Mouse (Mus musculus) megakaryocyte, embryonic 14.5 days (primary cell): ENCODE measurements around the gene Olfr1025-ps1. TPM values are rescaled to one million over a fixed set of nuclear protein-coding genes. Genes with fewer than 3 reads are reported as not detected.

ENCODE experiments used
- H3K27me3 ChIP-seq: replicated peaks from 2 replicates; pipeline ENCODE3; 2012; ENCODE audit warnings: inconsistent platforms
- H3K36me3 ChIP-seq: replicated peaks from 2 replicates; pipeline ENCODE3; 2012; ENCODE audit warnings: low read length, inconsistent platforms, mixed read lengths
- H3K4me1 ChIP-seq: 2 replicates; pipeline ENCODE4 v1.6.1; 2012; ENCODE audit warnings: inconsistent platforms
- H3K4me3 ChIP-seq: replicated peaks from 2 replicates; pipeline ENCODE3; 2012; ENCODE audit warnings: moderate library complexity, mild to moderate bottlenecking, inconsistent platforms
- H3K9me3 ChIP-seq: 2 replicates; pipeline ENCODE4 v1.6.1; 2012; ENCODE audit warnings: inconsistent platforms
- FLI1 ChIP-seq: IDR thresholded peaks from 2 replicates; pipeline ENCODE4 v1.6.1; 2012; ENCODE audit warnings: low read length, inconsistent platforms, mixed read lengths
- GATA1 ChIP-seq: IDR thresholded peaks from 3 replicates; pipeline ENCODE4 v1.6.1; 2012; ENCODE audit warnings: mixed read lengths, low read length, inconsistent platforms, borderline replicate concordance
- polyA plus RNA-seq: library from polyadenylated mRNA; stranded (reverse); fragments of >175 nt; gene quantifications from 2 replicates; pipeline ENCODE4 v1.2.3, GENCODE M21; 2012; ENCODE audit warnings: low replicate concordance; ENCODE audit not compliant: insufficient read depth

The Olfr1025-ps1 gene
- not detected in 2 replicates for polyA plus RNA-seq

DNA sequence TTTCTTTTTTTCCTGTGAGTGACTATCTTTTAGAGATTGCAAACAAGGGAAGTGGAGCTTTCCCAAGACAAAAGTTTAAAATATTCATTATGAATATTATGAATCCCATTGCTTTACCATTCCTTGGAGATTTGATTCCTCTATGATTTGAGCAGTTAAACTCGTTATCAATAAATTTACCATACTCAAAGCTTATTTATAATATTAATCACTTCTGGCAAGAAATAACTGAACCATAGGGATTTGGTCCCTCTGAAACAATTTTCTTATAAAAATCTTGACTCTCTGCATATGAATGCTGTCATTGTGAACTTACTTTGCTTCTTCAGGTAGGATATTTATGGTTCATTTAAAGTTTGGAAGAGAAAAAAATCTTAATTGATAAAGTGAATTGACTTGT lies at the start of gene Olfr1025-ps1:
Gene Olfr1025-ps1, plus strand, starts transcription at position 301 of the 400 bp plus-strand sequence.
- Histone ChIP-seq H3K36me3 (no peaks in the 10 kb centered on the region), H3K4me3 (no peak within 1 kb of the TSS), H3K9me3 (no peaks in the 10 kb centered on the region), H3K4me1 (no peaks in the 10 kb centered on the region), H3K27me3 (no peaks in the 10 kb centered on the region)
- no peak for TF ChIP-seq FLI1
- no peak for TF ChIP-seq GATA1

DNA sequence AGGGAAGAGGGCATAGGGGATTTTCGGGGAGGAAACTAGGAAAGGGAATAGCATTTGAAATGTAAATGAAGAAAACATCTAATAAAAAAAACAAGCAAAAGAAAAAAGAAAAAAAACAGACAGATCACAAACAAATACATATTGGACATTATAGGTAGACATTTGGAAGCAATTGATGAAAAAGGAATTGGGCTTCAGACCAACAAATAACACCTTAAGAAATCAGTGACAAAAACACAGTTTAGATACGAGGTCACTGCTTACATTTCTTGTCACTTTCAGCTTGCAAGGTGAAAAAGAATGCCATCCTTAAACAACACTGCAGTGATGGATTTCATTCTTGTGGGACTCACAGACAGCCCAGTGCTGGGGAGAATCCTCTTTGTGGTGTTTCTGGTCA lies 46.7 kb upstream of the Olfr1025-ps1 start, which contains the start of gene Olfr1022:
Gene Olfr1022, plus strand, starts transcription at position 301 of the 400 bp plus-strand sequence.
- no peak within 1 kb of the TSS for H3K4me3 ChIP-seq
- TF ChIP-seq FLI1: no peak
- no peak for TF ChIP-seq GATA1
- H3K4me1 ChIP-seq: no peaks in the 10 kb centered on the region
- H3K36me3 ChIP-seq: no peaks in the 10 kb centered on the region
- H3K9me3 ChIP-seq: no peaks in the 10 kb centered on the region
- H3K27me3 ChIP-seq: no peaks in the 10 kb centered on the region

DNA sequence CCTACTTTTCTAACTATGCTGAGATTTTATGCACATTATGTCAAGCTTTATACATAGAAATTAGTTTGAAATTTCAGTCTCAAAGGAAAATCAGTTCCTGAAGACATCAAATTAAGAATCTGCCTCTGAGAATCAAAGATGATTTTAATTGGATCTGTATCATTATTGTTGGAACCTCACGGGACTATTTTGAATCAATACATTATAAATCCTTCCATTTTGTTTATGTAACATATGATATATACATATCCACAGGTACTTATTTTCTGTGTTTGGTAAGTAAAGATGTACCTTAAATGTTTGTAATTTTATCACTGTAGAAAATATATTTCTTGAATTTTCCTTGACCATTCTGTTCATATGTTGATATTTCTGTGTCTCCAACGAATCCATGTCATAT lies 29.7 kb upstream of the Olfr1025-ps1 start, which contains the start of gene Olfr1023:
Gene Olfr1023, plus strand, starts transcription at position 301 of the 400 bp plus-strand sequence.
- no peak for TF ChIP-seq FLI1
- TF ChIP-seq GATA1: no peak
- Histone ChIP-seq H3K27me3 (no peaks in the 10 kb centered on the region), H3K4me1 (no peaks in the 10 kb centered on the region)

DNA sequence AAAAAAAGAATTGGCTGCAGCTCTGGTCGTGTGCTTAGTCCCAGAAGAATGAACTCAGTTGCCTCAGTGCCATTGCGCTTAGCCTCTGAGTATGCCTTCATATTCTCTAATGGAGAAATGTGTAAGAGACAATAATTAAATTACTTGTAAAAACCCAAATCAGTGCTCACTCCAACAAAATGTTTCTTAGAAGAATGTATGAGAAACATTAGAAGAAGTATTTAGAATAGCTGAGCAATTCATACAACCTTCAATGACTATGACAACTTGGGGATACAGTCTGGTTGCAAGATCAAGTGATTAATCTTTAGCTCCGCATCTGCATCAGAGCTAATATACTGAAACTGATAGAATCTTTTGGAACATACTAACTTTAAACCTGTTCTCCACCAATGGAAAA lies 10.0 kb upstream of the Olfr1025-ps1 start, which contains the start of gene Olfr1024:
Gene Olfr1024, minus strand, starts transcription at position 101 of the 400 bp plus-strand sequence.
- no peaks in the 10 kb centered on the region for H3K9me3 ChIP-seq
- no peak within 1 kb of the TSS for H3K4me3 ChIP-seq
- no peak for TF ChIP-seq GATA1
- no peak for TF ChIP-seq FLI1
- no peaks in the 10 kb centered on the region for H3K4me1 ChIP-seq
- H3K36me3 ChIP-seq: no peaks in the 10 kb centered on the region
- H3K27me3 ChIP-seq: no peaks in the 10 kb centered on the region

More for the DNA sequence above, 29.7 kb upstream of the Olfr1025-ps1 start, which contains the start of gene Olfr1023:
- no peaks in the 10 kb centered on the region for H3K9me3 ChIP-seq
- H3K4me3 ChIP-seq: no peak within 1 kb of the TSS
- H3K36me3 ChIP-seq: no peaks in the 10 kb centered on the region

DNA sequence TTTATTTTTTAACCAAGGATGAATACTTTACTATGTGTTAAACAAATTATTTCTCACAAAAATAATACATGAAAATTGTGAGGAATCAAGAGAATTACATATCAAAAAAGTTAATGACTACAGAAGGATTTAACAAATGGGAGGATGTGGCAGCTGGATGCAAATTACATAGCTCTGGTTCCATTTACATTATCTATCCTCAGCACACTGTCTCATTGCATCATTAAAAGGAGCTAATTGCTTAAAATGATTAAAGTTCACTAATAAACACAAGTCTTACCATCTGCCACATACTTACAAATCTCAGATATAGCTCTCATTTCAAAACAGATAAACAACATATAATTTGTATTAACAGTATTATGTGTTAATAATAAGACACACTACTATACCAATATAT lies 1.8 kb upstream of the Olfr1025-ps1 start:
- no peak overlapping the region for H3K4me3 ChIP-seq
- H3K36me3 ChIP-seq: no peaks in the 10 kb centered on the region
- H3K4me1 ChIP-seq: no peaks in the 10 kb centered on the region
- no peaks in the 10 kb centered on the region for H3K9me3 ChIP-seq
- no peaks in the 10 kb centered on the region for H3K27me3 ChIP-seq
- TF ChIP-seq FLI1 (no peak), GATA1 (no peak)

DNA sequence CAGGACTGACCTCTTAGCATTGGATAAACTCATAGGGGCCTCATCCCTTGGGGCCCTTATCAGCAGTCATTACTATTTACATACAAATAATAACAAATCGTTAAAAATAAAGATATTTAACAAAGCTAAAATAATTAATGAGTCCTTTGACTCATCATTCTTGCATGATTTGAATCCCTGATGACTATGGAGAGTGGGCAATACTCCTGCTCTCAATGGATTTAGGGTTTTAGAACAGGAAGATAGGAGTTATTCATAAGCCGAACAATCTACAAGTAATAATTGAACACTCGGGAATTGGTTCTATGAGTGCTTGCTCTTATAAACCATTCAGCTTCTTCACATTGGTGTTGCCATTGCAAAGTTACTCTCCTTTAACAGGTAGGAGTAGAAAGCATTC lies 6.3 kb downstream of the Olfr1025-ps1 start, which contains the start of gene Olfr1026:
Gene Olfr1026, plus strand, starts transcription at position 301 of the 400 bp plus-strand sequence.
- no peak for TF ChIP-seq FLI1
- no peak for TF ChIP-seq GATA1
- H3K36me3 ChIP-seq: no peaks in the 10 kb centered on the region
- H3K4me1 ChIP-seq: no peaks in the 10 kb centered on the region

DNA sequence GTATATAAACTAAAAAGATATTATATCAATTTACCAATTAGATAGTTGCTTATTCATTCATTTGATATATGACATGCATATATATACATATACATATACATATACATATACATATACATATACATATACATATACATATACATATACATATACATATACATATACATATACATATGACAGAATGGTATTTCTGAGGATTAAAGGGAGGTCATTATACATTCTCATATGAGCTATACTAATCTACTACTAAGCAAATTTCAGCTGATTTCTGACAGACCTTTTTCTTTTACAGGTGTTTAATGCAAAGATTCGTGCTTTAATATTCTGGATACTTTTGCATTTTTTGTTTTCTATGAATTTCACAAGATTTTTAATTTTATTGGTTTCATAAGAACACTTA lies 35.1 kb downstream of the Olfr1025-ps1 start, which contains the start of gene Olfr1028:
Gene Olfr1028, plus strand, starts transcription at position 301 of the 400 bp plus-strand sequence.
- Histone ChIP-seq H3K36me3 (no peaks in the 10 kb centered on the region), H3K27me3 (no peaks in the 10 kb centered on the region), H3K9me3 (no peaks in the 10 kb centered on the region), H3K4me3 (no peak within 1 kb of the TSS), H3K4me1 (no peaks in the 10 kb centered on the region)
- TF ChIP-seq FLI1 (no peak), GATA1 (no peak)

More for the DNA sequence above, 6.3 kb downstream of the Olfr1025-ps1 start, which contains the start of gene Olfr1026:
- Histone ChIP-seq H3K27me3 (no peaks in the 10 kb centered on the region), H3K9me3 (no peaks in the 10 kb centered on the region), H3K4me3 (no peak within 1 kb of the TSS)

Other genes with a start within 250 kb of the Olfr1025-ps1 start
- gene Olfr1006, start 236.4 kb upstream of the Olfr1025-ps1 start, polyA plus RNA-seq: not detected in 2 replicates
- gene Olfr1008, start 225.8 kb upstream of the Olfr1025-ps1 start, polyA plus RNA-seq: not detected in 2 replicates
- gene Olfr1009, start 199.8 kb upstream of the Olfr1025-ps1 start, polyA plus RNA-seq: not detected in 2 replicates
- not detected in 2 replicates for gene Olfr1012, start 152.4 kb upstream of the Olfr1025-ps1 start, polyA plus RNA-seq
- gene Olfr1013, start 148.1 kb upstream of the Olfr1025-ps1 start, polyA plus RNA-seq: 0.03 TPM in 1 of 2 replicates, not detected in the other
- not detected in 2 replicates for gene Olfr1014, start 142.5 kb upstream of the Olfr1025-ps1 start, polyA plus RNA-seq
- not detected in 2 replicates for gene Olfr1015, start 133.2 kb upstream of the Olfr1025-ps1 start, polyA plus RNA-seq
- not detected in 2 replicates for gene Olfr1016, start 112.6 kb upstream of the Olfr1025-ps1 start, polyA plus RNA-seq
- gene Olfr1018, start 96.7 kb upstream of the Olfr1025-ps1 start, polyA plus RNA-seq: not detected in 2 replicates
- not detected in 2 replicates for gene Olfr1019, start 69.7 kb upstream of the Olfr1025-ps1 start, polyA plus RNA-seq
- gene Olfr1020, start 68.2 kb upstream of the Olfr1025-ps1 start, polyA plus RNA-seq: not detected in 2 replicates
- gene Olfr1022, start 46.6 kb upstream of the Olfr1025-ps1 start, polyA plus RNA-seq: not detected in 2 replicates
- gene Olfr1023, start 29.6 kb upstream of the Olfr1025-ps1 start, polyA plus RNA-seq: not detected in 2 replicates
- not detected in 2 replicates for gene Olfr1024, start 10.1 kb upstream of the Olfr1025-ps1 start, polyA plus RNA-seq
- not detected in 2 replicates for gene Olfr1026, start 6.4 kb downstream of the Olfr1025-ps1 start, polyA plus RNA-seq
- gene Olfr1028, start 35.2 kb downstream of the Olfr1025-ps1 start, polyA plus RNA-seq: not detected in 2 replicates
- not detected in 2 replicates for gene Olfr1029, start 58.7 kb downstream of the Olfr1025-ps1 start, polyA plus RNA-seq
- gene Olfr1030, start 64.1 kb downstream of the Olfr1025-ps1 start, polyA plus RNA-seq: not detected in 2 replicates
- not detected in 2 replicates for gene Olfr1031, start 75.1 kb downstream of the Olfr1025-ps1 start, polyA plus RNA-seq
- gene Olfr1032, start 90.3 kb downstream of the Olfr1025-ps1 start, polyA plus RNA-seq: not detected in 2 replicates
- gene Olfr1033, start 105.4 kb downstream of the Olfr1025-ps1 start, polyA plus RNA-seq: not detected in 2 replicates
- gene Olfr1034, start 130.7 kb downstream of the Olfr1025-ps1 start, polyA plus RNA-seq: not detected in 2 replicates
- not detected in 2 replicates for gene Olfr1036, start 158.8 kb downstream of the Olfr1025-ps1 start, polyA plus RNA-seq
- not detected in 2 replicates for gene Olfr1037, start 172.2 kb downstream of the Olfr1025-ps1 start, polyA plus RNA-seq
- gene Olfr1039, start 220.7 kb downstream of the Olfr1025-ps1 start, polyA plus RNA-seq: not detected in 2 replicates
- gene Olfr1040, start 231.5 kb downstream of the Olfr1025-ps1 start, polyA plus RNA-seq: not detected in 2 replicates
- not detected in 2 replicates for gene Olfr1042, start 246.6 kb downstream of the Olfr1025-ps1 start, polyA plus RNA-seq